Mouse (Mus musculus) forebrain, postnatal 0 days (tissue): ENCODE measurements around the gene Igf1r. TPM values are rescaled to one million over a fixed set of nuclear protein-coding genes. Genes with fewer than 3 reads are reported as not detected.
A peak's percentile ranks its signal among the peaks of the same experiment; 100 is the strongest.

ENCODE experiments used
- ATAC-seq: fragments of 200-750 bp; cut with Nextera tagmentation; 2 replicates; pipeline ENCODE4 v1.8.0; 2017; ENCODE audit warnings: mild to moderate bottlenecking, moderate library complexity
- DNase-seq: peaks from one replicate; pipeline ENCODE4 v3.0.0-alpha.2; 2015
- H3K27ac ChIP-seq: fragments of 300-500 bp; sonication (generic); 2 replicates; pipeline ENCODE4 v1.5.1; 2014; ENCODE audit warnings: low read depth, mild to moderate bottlenecking, antibody characterized with exemption, low read length, moderate library complexity, mixed read lengths
- H3K27me3 ChIP-seq: fragments of 300-500 bp; sonication (generic); 2 replicates; pipeline ENCODE4 v1.6.1; 2014; ENCODE audit warnings: mild to moderate bottlenecking, low read length, mixed read lengths; ENCODE audit not compliant: insufficient read depth
- H3K36me3 ChIP-seq: fragments of 300-500 bp; sonication (generic); 2 replicates; pipeline ENCODE4 v1.6.1; 2014; ENCODE audit warnings: mild to moderate bottlenecking, moderate library complexity; ENCODE audit not compliant: insufficient read depth
- H3K4me1 ChIP-seq: fragments of 300-500 bp; sonication (generic); 2 replicates; pipeline ENCODE4 v1.6.1; 2014; ENCODE audit warnings: antibody characterized with exemption; ENCODE audit not compliant: insufficient read depth
- H3K4me2 ChIP-seq: fragments of 300-500 bp; sonication (generic); 2 replicates; pipeline ENCODE4 v1.6.1; 2014; ENCODE audit warnings: low read depth, mild to moderate bottlenecking, moderate library complexity
- H3K4me3 ChIP-seq: fragments of 300-500 bp; sonication (generic); 2 replicates; pipeline ENCODE4 v1.5.1; 2014; ENCODE audit warnings: low read depth, low read length, mixed read lengths
- H3K9ac ChIP-seq: fragments of 300-500 bp; sonication (generic); 2 replicates; pipeline ENCODE4 v1.6.1; 2014; ENCODE audit warnings: mild to moderate bottlenecking
- H3K9me3 ChIP-seq: fragments of 300-500 bp; sonication (generic); 2 replicates; pipeline ENCODE4 v1.6.1; 2016; ENCODE audit warnings: low read length
- CTCF ChIP-seq: sonication (generic); IDR thresholded peaks from 2 replicates; pipeline ENCODE4 v1.5.1; 2016; ENCODE audit warnings: antibody characterized with exemption, control low read depth, low read depth
- WGBS: fragments of 180-500 bp; shearing (Covaris S2); extraction: QIAGEN DNeasy Blood & Tissue Kit; methylation state at CpG from one replicate; pipeline ENCODE4 v1.1.7; 2014; 5-methylcytosine and 5-hydroxymethylcytosine counted together
- polyA plus RNA-seq: library from polyadenylated mRNA; unstranded; fragments of >200 nt; fragmentation: Nextera tagmentation; extraction: Ambion mirVana; gene quantifications from 2 replicates; pipeline ENCODE4 v1.2.1, GENCODE M21; 2015
- total RNA-seq: library from RNA; depleted of rRNA; stranded (reverse); fragments of >200 nt; gene quantifications from 2 replicates; pipeline ENCODE4 v1.2.3, GENCODE M21; 2014

The Igf1r gene
- total and polyA plus RNA-seq, 2 experiments from 2014 or later: 12.8 to 37.8 TPM

GRCm38 (mm10) chr7:68044621-68045020, 92.0 kb downstream of the Igf1r start:
- 0 out of 2 replicates have a peak, but pooled peaks cover 8% of the 10 kb centered on the region for H3K4me1 ChIP-seq

GRCm38 (mm10) chr7:68047152-68047551, 94.5 kb downstream of the Igf1r start:
- Histone ChIP-seq H3K9me3 (no peaks in the 10 kb centered on the region), H3K4me3 (no peak overlapping the region), H3K9ac (no peak overlapping the region), H3K4me2 (no peak overlapping the region), H3K27ac (no peak overlapping the region), H3K4me1 (0 out of 2 replicates have a peak, but pooled peaks cover 8% of the 10 kb centered on the region), H3K27me3 (no peaks in the 10 kb centered on the region), H3K36me3 (no peaks in the 10 kb centered on the region)
- ATAC-seq: no peak
- no peak for DNase-seq
- no peak for TF ChIP-seq CTCF
- 69% methylated on average over 4 of the region's 4 CpGs for WGBS

More at GRCm38 (mm10) chr7:68044621-68045020, 92.0 kb downstream of the Igf1r start:
- DNase-seq (no peak), ATAC-seq (no peak)
- no peak for TF ChIP-seq CTCF
- WGBS: 74% methylated on average over 4 of the region's 4 CpGs
- Histone ChIP-seq H3K9me3 (no peaks in the 10 kb centered on the region), H3K36me3 (no peaks in the 10 kb centered on the region), H3K27ac (no peak overlapping the region), H3K27me3 (no peaks in the 10 kb centered on the region), H3K4me3 (no peak overlapping the region), H3K4me2 (no peak overlapping the region), H3K9ac (no peak overlapping the region)

GRCm38 (mm10) chr7:68048532-68048931, 95.9 kb downstream of the Igf1r start:
- WGBS: 83% methylated on average over 4 of the region's 4 CpGs
- Histone ChIP-seq H3K4me1 (0 out of 2 replicates have a peak, but pooled peaks cover 10% of the 10 kb centered on the region), H3K27ac (no peak overlapping the region), H3K9ac (no peak overlapping the region), H3K9me3 (no peaks in the 10 kb centered on the region), H3K4me3 (no peak overlapping the region), H3K27me3 (no peaks in the 10 kb centered on the region), H3K36me3 (no peaks in the 10 kb centered on the region), H3K4me2 (no peak overlapping the region)
- TF ChIP-seq CTCF: no peak
- no peak for ATAC-seq
- DNase-seq: no peak

- WGBS: 73% methylated on average over 7 of the region's 7 CpGs
- no peak overlapping the region for H3K4me3 ChIP-seq
- H3K9me3 ChIP-seq: no peaks in the 10 kb centered on the region
- no peak overlapping the region for H3K27ac ChIP-seq
- DNase-seq (no peak), ATAC-seq (no peak)
- TF ChIP-seq CTCF: no peak
- H3K4me2 ChIP-seq: no peak overlapping the region
- H3K9ac ChIP-seq: no peak overlapping the region
- no peaks in the 10 kb centered on the region for H3K27me3 ChIP-seq
- H3K4me1 ChIP-seq: 0 out of 2 replicates have a peak, but pooled peaks cover 11% of the 10 kb centered on the region
- H3K36me3 ChIP-seq: no peaks in the 10 kb centered on the region
Measured at GRCm38 (mm10) chr7:68049048-68049447, 96.4 kb downstream of the Igf1r start.

GRCm38 (mm10) chr7:68053002-68053624, 100.5 kb downstream of the Igf1r start:
- no peak for DNase-seq
- no peak; the same call in 1 of the 2 replicates for ATAC-seq
- Histone ChIP-seq H3K4me1 (0 out of 2 replicates have a peak, but pooled peaks cover 5% of the 10 kb centered on the region), H3K9me3 (no peaks in the 10 kb centered on the region), H3K4me3 (no peak overlapping the region), H3K4me2 (no peak overlapping the region), H3K9ac (no peak overlapping the region), H3K27ac (no peak overlapping the region), H3K27me3 (no peaks in the 10 kb centered on the region), H3K36me3 (no peaks in the 10 kb centered on the region)
- 72% methylated on average over 10 of the region's 10 CpGs for WGBS
- no peak for TF ChIP-seq CTCF

GRCm38 (mm10) chr7:68054498-68054897, 101.9 kb downstream of the Igf1r start:
- Histone ChIP-seq H3K4me3 (no peak overlapping the region), H3K4me1 (0 out of 2 replicates have a peak, but pooled peaks cover 5% of the 10 kb centered on the region), H3K9me3 (no peaks in the 10 kb centered on the region), H3K36me3 (no peaks in the 10 kb centered on the region), H3K27ac (no peak overlapping the region), H3K4me2 (no peak overlapping the region), H3K27me3 (no peaks in the 10 kb centered on the region), H3K9ac (no peak overlapping the region)
- ATAC-seq (no peak), DNase-seq (no peak)
- TF ChIP-seq CTCF: no peak
- 44% methylated on average over 2 of the region's 2 CpGs for WGBS

- H3K4me2 ChIP-seq: no peak overlapping the region
- no peaks in the 10 kb centered on the region for H3K9me3 ChIP-seq
- no peaks in the 10 kb centered on the region for H3K36me3 ChIP-seq
- no peak overlapping the region for H3K4me3 ChIP-seq
- H3K4me1 ChIP-seq: 0 out of 2 replicates have a peak, but pooled peaks cover 5% of the 10 kb centered on the region
- ATAC-seq: no peak
- peak; percentile 23; the same call in 1 of the 2 replicates for TF ChIP-seq CTCF
- WGBS: 71% methylated on average over 6 of the region's 6 CpGs
- H3K27me3 ChIP-seq: no peaks in the 10 kb centered on the region
- H3K27ac ChIP-seq: no peak overlapping the region
- no peak for DNase-seq
- H3K9ac ChIP-seq: no peak overlapping the region
Measured at GRCm38 (mm10) chr7:68054956-68055355, 102.3 kb downstream of the Igf1r start.
